Mouse (Mus musculus): ENCODE results near the gene Rora.

Rora gene

GRCm38 (mm10) chr9:68820036-68820435 lies 166.4 kb downstream of the Rora start:
- DNase-seq (ENCODE audit: low read depth, low spot score) = no peak

GRCm38 (mm10) chr9:68820478-68820877 lies 166.9 kb downstream of the Rora start:
- DNase-seq (ENCODE audit: low read depth, low spot score) = no peak

- DNase-seq (ENCODE audit: low read depth, low spot score) = no peak
Observed at GRCm38 (mm10) chr9:68821388-68821787, 167.8 kb downstream of the Rora start.

- no peak for DNase-seq (ENCODE audit: low read depth, low spot score)
Observed at GRCm38 (mm10) chr9:68823292-68823691, 169.7 kb downstream of the Rora start.

- no peak for DNase-seq (ENCODE audit: low read depth, low spot score)
Observed at GRCm38 (mm10) chr9:68825107-68825506, 171.5 kb downstream of the Rora start.

- DNase-seq (ENCODE audit: low read depth, low spot score) = no peak
Observed at GRCm38 (mm10) chr9:68825841-68826240, 172.3 kb downstream of the Rora start.

GRCm38 (mm10) chr9:68827441-68827840 lies 173.9 kb downstream of the Rora start:
- DNase-seq (ENCODE audit: low read depth, low spot score) = no peak

- DNase-seq (ENCODE audit: low read depth, low spot score) = no peak
Observed at GRCm38 (mm10) chr9:68829903-68830302, 176.3 kb downstream of the Rora start.

- DNase-seq (ENCODE audit: low read depth, low spot score) = no peak
Observed at GRCm38 (mm10) chr9:68833323-68833722, 179.7 kb downstream of the Rora start.

- no peak for DNase-seq (ENCODE audit: low read depth, low spot score)
Observed at GRCm38 (mm10) chr9:68835037-68835649, 181.6 kb downstream of the Rora start.

- DNase-seq (ENCODE audit: low read depth, low spot score) = no peak
Observed at GRCm38 (mm10) chr9:68842134-68842892, 188.7 kb downstream of the Rora start.

- no peak for DNase-seq (ENCODE audit: low read depth, low spot score)
Observed at GRCm38 (mm10) chr9:68845556-68845955, 192.0 kb downstream of the Rora start.

GRCm38 (mm10) chr9:68850321-68850720 lies 196.7 kb downstream of the Rora start:
- DNase-seq (ENCODE audit: low read depth, low spot score) = no peak

- no peak for DNase-seq (ENCODE audit: low read depth, low spot score)
Observed at GRCm38 (mm10) chr9:68852201-68852600, 198.6 kb downstream of the Rora start.

- no peak for DNase-seq (ENCODE audit: low read depth, low spot score)
Observed at GRCm38 (mm10) chr9:68852934-68853333, 199.3 kb downstream of the Rora start.

- DNase-seq (ENCODE audit: low read depth, low spot score) = no peak
Observed at GRCm38 (mm10) chr9:68859500-68859899, 205.9 kb downstream of the Rora start.

- DNase-seq (ENCODE audit: low read depth, low spot score) = no peak
Observed at GRCm38 (mm10) chr9:68866317-68866716, 212.7 kb downstream of the Rora start.

- no peak for DNase-seq (ENCODE audit: low read depth, low spot score)
Observed at GRCm38 (mm10) chr9:68873838-68874237, 220.3 kb downstream of the Rora start.

- no peak for DNase-seq (ENCODE audit: low read depth, low spot score)
Observed at GRCm38 (mm10) chr9:68874544-68874943, 221.0 kb downstream of the Rora start.

- no peak for DNase-seq (ENCODE audit: low read depth, low spot score)
Observed at GRCm38 (mm10) chr9:68875791-68876190, 222.2 kb downstream of the Rora start.

GRCm38 (mm10) chr9:68876289-68876688 lies 222.7 kb downstream of the Rora start:
- no peak for DNase-seq (ENCODE audit: low read depth, low spot score)

GRCm38 (mm10) chr9:68881896-68882295 lies 228.3 kb downstream of the Rora start:
- no peak for DNase-seq (ENCODE audit: low read depth, low spot score)

- DNase-seq (ENCODE audit: low read depth, low spot score) = no peak
Observed at GRCm38 (mm10) chr9:68883005-68883404, 229.4 kb downstream of the Rora start.
